Mouse (Mus musculus): ENCODE results near the gene Gtsf1. TPM values are rescaled to one million over a fixed set of nuclear protein-coding genes. Genes with fewer than 3 reads are reported as not detected.

Gene Gtsf1
- polyA plus RNA-seq, 1 experiment from 2014 or later = not detected

Other genes starting within 250 kb of the Gtsf1 start
- 153 and 166 TPM in 2 replicates for gene Cbx5, start 190.7 kb downstream of the Gtsf1 start, polyA plus RNA-seq (2015; fragmentation: Nextera tagmentation; extraction: Ambion mirVana)
- gene Hnrnpa1, start 190.0 kb downstream of the Gtsf1 start, polyA plus RNA-seq (2015; fragmentation: Nextera tagmentation; extraction: Ambion mirVana) = 1,120 and 1,163 TPM in 2 replicates
- gene Nfe2, start 172.1 kb downstream of the Gtsf1 start, polyA plus RNA-seq (2015; fragmentation: Nextera tagmentation; extraction: Ambion mirVana) = 2.8 and 3.8 TPM in 2 replicates
- gene Copz1, start 157.8 kb downstream of the Gtsf1 start, polyA plus RNA-seq (2015; fragmentation: Nextera tagmentation; extraction: Ambion mirVana) = 283 TPM in 2 replicates
- 0.34 and 0.41 TPM in 2 replicates for gene Gpr84, start 119.9 kb downstream of the Gtsf1 start, polyA plus RNA-seq (2015; fragmentation: Nextera tagmentation; extraction: Ambion mirVana)
- gene Zfp385a, start 90.4 kb downstream of the Gtsf1 start, polyA plus RNA-seq (2015; fragmentation: Nextera tagmentation; extraction: Ambion mirVana) = 11.7 and 13.1 TPM in 2 replicates
- gene Itga5, start 63.7 kb downstream of the Gtsf1 start, polyA plus RNA-seq (2015; fragmentation: Nextera tagmentation; extraction: Ambion mirVana) = 55.2 and 55.3 TPM in 2 replicates
- gene Gtsf2, start 18.0 kb upstream of the Gtsf1 start, polyA plus RNA-seq (2015; fragmentation: Nextera tagmentation; extraction: Ambion mirVana) = not detected in 2 replicates
- gene Nckap1l, start 23.3 kb upstream of the Gtsf1 start, polyA plus RNA-seq (2015; fragmentation: Nextera tagmentation; extraction: Ambion mirVana) = 2.2 and 2.3 TPM in 2 replicates
- gene Pde1b, start 72.6 kb upstream of the Gtsf1 start, polyA plus RNA-seq (2015; fragmentation: Nextera tagmentation; extraction: Ambion mirVana) = 4.8 TPM in 2 replicates
- 7.6 and 8.7 TPM in 2 replicates for gene Ppp1r1a, start 107.5 kb upstream of the Gtsf1 start, polyA plus RNA-seq (2015; fragmentation: Nextera tagmentation; extraction: Ambion mirVana)
- not detected in 2 replicates for gene Glycam1, start 134.6 kb upstream of the Gtsf1 start, polyA plus RNA-seq (2015; fragmentation: Nextera tagmentation; extraction: Ambion mirVana)